Mouse (Mus musculus) left cerebral cortex, adult 9 months (tissue): ENCODE data around the gene Nosip.
"Not testable (repeated sequence)": the region's sequence is repeated elsewhere in the genome, so short reads cannot be mapped to it uniquely, and the experiment has no call there.

Experiments used
- DNase-seq, 2 experiments: peaks; one replicate each; pipeline ENCODE4 v3.0.0; 2022; ENCODE audit warnings: low spot score in 2 of 2

Nosip gene

DNA sequence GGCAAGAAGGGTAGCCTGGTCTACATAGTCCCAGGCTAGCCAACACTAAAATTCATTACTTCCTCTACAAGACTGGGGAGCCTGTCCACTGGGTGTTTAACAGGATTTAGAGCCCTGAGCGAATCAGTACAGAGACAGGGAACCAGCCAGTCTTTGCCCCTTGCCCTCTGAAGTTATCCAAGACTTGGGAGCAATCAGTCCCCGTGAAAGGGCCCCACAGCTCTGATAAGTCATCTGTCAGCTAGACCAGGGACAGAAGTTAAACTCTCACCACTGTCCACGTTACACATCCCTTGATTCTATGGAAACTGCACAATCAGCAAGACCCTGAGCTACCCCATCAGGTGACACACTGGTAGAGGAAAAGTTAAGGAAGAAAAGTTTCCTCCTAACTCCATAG is 50.3 kb downstream of the Nosip start:
- DNase-seq, result no peak

GRCm38 (mm10) chr7:45113476-45113875 is 51.2 kb downstream of the Nosip start:
- DNase-seq, result no peak

DNA sequence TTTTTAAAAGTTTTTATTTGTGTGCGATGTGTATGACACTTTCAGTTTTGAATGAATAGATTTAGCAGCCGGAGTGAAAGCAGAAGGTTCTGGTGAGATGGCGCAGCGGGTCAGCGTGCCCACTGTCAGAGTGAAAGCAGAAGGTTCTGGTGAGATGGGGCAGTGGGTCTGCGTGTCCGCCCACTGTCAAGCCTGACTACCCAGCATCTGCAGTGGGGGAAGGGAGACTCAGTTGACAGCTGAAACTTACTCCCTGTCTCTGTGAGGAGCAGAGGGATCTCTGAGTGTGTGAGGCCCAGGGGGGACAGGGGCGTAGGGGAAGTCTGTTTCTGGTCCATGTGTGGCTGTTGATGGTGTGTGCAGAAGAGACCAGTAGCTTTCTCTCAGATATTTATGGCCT is 55.3 kb downstream of the Nosip start:
- DNase-seq, result no peak

DNA sequence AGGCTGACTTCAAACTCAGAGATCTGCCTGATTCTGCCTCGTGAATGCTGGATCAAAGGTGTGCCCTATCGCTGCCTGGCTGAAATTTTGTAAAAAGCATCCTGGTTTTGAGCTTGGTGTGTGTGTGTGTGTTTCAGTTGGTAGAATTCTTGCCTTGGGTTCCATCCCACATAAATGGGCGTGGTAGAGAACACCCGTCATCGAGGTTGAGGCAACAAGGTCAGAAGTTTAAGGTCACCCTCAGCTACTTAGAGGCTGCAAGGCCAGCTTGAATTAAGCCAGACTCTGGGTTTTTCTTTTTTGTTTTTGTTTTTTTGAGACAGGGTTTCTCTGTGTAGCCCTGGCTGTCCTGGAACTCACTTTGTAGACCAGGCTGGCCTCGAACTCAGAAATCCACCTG is 56.1 kb downstream of the Nosip start:
- DNase-seq, result no peak

- no peak for DNase-seq
Observed at GRCm38 (mm10) chr7:45119780-45120709, 57.8 kb downstream of the Nosip start.

DNA sequence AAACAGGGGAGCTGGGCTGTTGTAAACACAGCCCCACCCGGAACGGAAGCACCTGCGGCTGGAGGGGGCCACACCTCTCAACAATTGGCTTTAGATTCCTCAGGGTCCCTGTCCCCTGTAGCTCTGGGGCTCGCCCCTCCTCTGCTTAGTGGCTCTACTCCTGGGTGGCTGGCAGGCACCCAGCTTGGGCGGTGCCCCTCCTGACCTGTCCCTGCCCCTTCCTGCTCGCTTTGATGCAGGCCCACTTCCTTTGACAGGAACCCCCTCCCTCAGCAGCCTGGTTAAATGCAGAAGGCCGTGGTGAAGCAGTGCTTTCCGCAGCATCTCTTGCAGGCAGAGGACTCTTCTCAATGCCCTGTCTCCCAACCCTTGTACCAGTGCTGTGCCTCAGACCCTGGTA is 59.2 kb downstream of the Nosip start:
- DNase-seq, result no peak

- no peak for DNase-seq
Observed at GRCm38 (mm10) chr7:45121966-45122365, 59.7 kb downstream of the Nosip start.

- DNase-seq, result no peak
Observed at GRCm38 (mm10) chr7:45122561-45123185, 60.4 kb downstream of the Nosip start.

GRCm38 (mm10) chr7:45123186-45123570 is 60.9 kb downstream of the Nosip start:
- DNase-seq, result no peak

DNA sequence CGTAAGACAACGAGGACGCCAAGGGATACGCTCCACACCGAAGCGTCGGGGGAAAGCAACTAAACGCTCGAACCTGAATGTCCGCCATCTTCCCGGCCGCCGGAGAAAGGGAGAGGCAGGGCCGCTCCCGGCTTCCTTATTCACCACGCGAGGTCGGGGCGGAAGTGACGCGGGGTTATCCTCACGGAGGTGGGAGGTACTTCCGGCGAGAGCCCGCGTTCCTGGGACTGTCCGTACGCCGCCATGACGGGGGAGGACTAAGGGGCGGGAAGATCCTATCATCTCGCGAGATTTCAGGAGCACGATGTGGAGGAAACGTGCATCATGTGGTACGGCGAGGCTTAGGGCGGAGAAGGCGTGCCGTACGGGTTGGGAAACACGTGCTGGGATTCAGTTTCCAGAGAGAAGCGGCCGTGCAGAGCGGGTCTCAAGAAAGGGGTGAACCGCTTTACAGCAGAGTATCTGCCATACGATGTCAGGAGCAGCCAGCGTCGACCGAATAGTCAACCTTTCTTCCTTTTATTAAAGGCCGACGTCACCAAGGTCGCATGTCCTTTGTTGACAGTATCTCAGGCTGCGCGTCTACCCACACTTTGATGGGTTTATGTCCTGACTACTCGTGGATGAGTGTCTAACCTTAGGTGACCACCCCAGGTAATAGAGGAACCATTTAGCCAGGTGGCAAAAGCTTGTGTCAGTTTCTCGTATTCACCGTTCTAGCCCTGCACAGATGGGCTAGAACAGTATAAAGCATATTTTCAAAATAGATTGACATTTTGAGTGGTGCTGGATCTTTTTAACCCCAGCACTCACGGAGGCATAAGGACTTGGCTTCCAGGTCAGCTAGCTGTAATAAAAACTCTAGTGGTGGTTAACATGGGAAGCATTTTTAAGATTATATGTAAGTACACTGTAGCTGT is 62.3 kb downstream of the Nosip start, which contains the start of gene Rps11:
Gene Rps11 (minus strand): TSS at position 216 of the 920 bp plus-strand sequence.
- peak; percentile 97 to 99 for DNase-seq

GRCm38 (mm10) chr7:45125144-45125600 is 62.9 kb downstream of the Nosip start:
- no peak for DNase-seq

GRCm38 (mm10) chr7:45125649-45126048 is 63.4 kb downstream of the Nosip start:
- DNase-seq, result not testable (repeated sequence)

GRCm38 (mm10) chr7:45126147-45126843 is 64.1 kb downstream of the Nosip start:
- DNase-seq, result no peak

GRCm38 (mm10) chr7:45126844-45127699 is 64.8 kb downstream of the Nosip start:
- DNase-seq, result no peak
